Mouse (Mus musculus): ENCODE measurements around the gene Alg9.
A peak's percentile ranks its signal among the peaks of the same experiment; 100 is the strongest.
"Not testable (repeated sequence)": the region's sequence is repeated elsewhere in the genome, so short reads cannot be mapped to it uniquely, and the experiment has no call there.

Alg9 gene

GRCm38 (mm10) chr9:50816512-50816911, 41.7 kb downstream of the Alg9 start:
- no peak for DNase-seq (ENCODE audit: low spot score)

GRCm38 (mm10) chr9:50818050-50818449, 43.2 kb downstream of the Alg9 start:
- DNase-seq (ENCODE audit: low spot score), result no peak

GRCm38 (mm10) chr9:50819716-50820115, 44.9 kb downstream of the Alg9 start:
- DNase-seq (ENCODE audit: low spot score), result no peak

GRCm38 (mm10) chr9:50821651-50822050, 46.8 kb downstream of the Alg9 start:
- DNase-seq (ENCODE audit: low spot score), result no peak

GRCm38 (mm10) chr9:50822216-50822615, 47.4 kb downstream of the Alg9 start:
- no peak for DNase-seq (ENCODE audit: low spot score)

GRCm38 (mm10) chr9:50823779-50824453, 49.1 kb downstream of the Alg9 start:
- DNase-seq (ENCODE audit: low spot score), result no peak

- no peak for DNase-seq (ENCODE audit: low spot score)
These were observed 56.7 kb downstream of the Alg9 start for GRCm38 (mm10) chr9:50831514-50831913.

- no peak for DNase-seq (ENCODE audit: low spot score)
These were observed 57.3 kb downstream of the Alg9 start for GRCm38 (mm10) chr9:50832162-50832561.

- not testable (repeated sequence) for DNase-seq (ENCODE audit: low spot score)
These were observed 57.8 kb downstream of the Alg9 start for GRCm38 (mm10) chr9:50832582-50832981.

GRCm38 (mm10) chr9:50833786-50834185, 59.0 kb downstream of the Alg9 start:
- no peak for DNase-seq (ENCODE audit: low spot score)

GRCm38 (mm10) chr9:50835068-50835705, 60.4 kb downstream of the Alg9 start:
- DNase-seq (ENCODE audit: low spot score), result no peak

- DNase-seq (ENCODE audit: low spot score), result no peak
These were observed 61.3 kb downstream of the Alg9 start for GRCm38 (mm10) chr9:50836097-50836496.

GRCm38 (mm10) chr9:50841079-50841789, 66.4 kb downstream of the Alg9 start:
- no peak for DNase-seq (ENCODE audit: low spot score)

GRCm38 (mm10) chr9:50845081-50845480, 70.3 kb downstream of the Alg9 start, which contains the start of gene Ppp2r1b:
TSS of gene Ppp2r1b (plus strand) at chr9:50845301.
- no peak for DNase-seq (ENCODE audit: low spot score)

- no peak for DNase-seq (ENCODE audit: low spot score)
These were observed 70.7 kb downstream of the Alg9 start for GRCm38 (mm10) chr9:50845547-50845946.

GRCm38 (mm10) chr9:50847133-50847532, 72.3 kb downstream of the Alg9 start:
- no peak for DNase-seq (ENCODE audit: low spot score)

- no peak for DNase-seq (ENCODE audit: low spot score)
These were observed 73.0 kb downstream of the Alg9 start for GRCm38 (mm10) chr9:50847606-50848368.

- no peak for DNase-seq (ENCODE audit: low spot score)
These were observed 74.0 kb downstream of the Alg9 start for GRCm38 (mm10) chr9:50848821-50849220.

- DNase-seq (ENCODE audit: low spot score), result peak; percentile 63
These were observed 74.4 kb downstream of the Alg9 start for GRCm38 (mm10) chr9:50849249-50849648.

GRCm38 (mm10) chr9:50849755-50850154, 74.9 kb downstream of the Alg9 start:
- no peak for DNase-seq (ENCODE audit: low spot score)

GRCm38 (mm10) chr9:50850271-50850670, 75.5 kb downstream of the Alg9 start:
- DNase-seq (ENCODE audit: low spot score), result no peak

GRCm38 (mm10) chr9:50850713-50851112, 75.9 kb downstream of the Alg9 start:
- no peak for DNase-seq (ENCODE audit: low spot score)

Data from T-cell, adult 2 months (primary cell).